Mouse (Mus musculus): ENCODE measurements around the gene Gna12. TPM values are rescaled to one million over a fixed set of nuclear protein-coding genes. Genes with fewer than 3 reads are reported as not detected.

Gene Gna12
- 9.4 and 10.9 TPM in 2 replicates for polyA plus RNA-seq (2015; fragmentation: Nextera tagmentation; extraction: Ambion mirVana)

- under 1% methylated on average over 43 of the region's 49 CpGs for WGBS
- peak within 1 kb of the TSS; percentile 91 for H3K4me3 ChIP-seq
- H3K9me3 ChIP-seq = no peaks in the 10 kb centered on the region
- peak within 1 kb of the TSS; percentile 85 for H3K27ac ChIP-seq (replicated peaks)
- peak; percentile 96 for ATAC-seq (ENCODE audit: extremely low read depth, insufficient number of reproducible peaks, low FRiP score, low TSS enrichment)
- peak within 1 kb of the TSS; percentile 94 for H3K9ac ChIP-seq
- H3K4me1 ChIP-seq = peaks cover 45% of the 10 kb centered on the region
- peak within 1 kb of the TSS; percentile 92 for H3K4me2 ChIP-seq
- no peaks in the 10 kb centered on the region for H3K27me3 ChIP-seq (replicated peaks)
- peaks cover 4% of the 10 kb centered on the region for H3K36me3 ChIP-seq
Observed at GRCm38 (mm10) chr5:140830314-140831063, at the start of gene Gna12. Gna12 (minus strand) TSS chr5:140830431.

GRCm38 (mm10) chr5:140878644-140879043, 48.4 kb upstream of the Gna12 start:
- Histone ChIP-seq H3K4me3 (no peak overlapping the region), H3K27ac (replicated peaks) (no peak overlapping the region), H3K4me2 (no peak overlapping the region), H3K36me3 (no peaks in the 10 kb centered on the region), H3K27me3 (replicated peaks) (no peaks in the 10 kb centered on the region), H3K4me1 (peaks cover 7% of the 10 kb centered on the region), H3K9me3 (no peaks in the 10 kb centered on the region), H3K9ac (no peak overlapping the region)
- WGBS = 62% methylated on average over 6 of the region's 6 CpGs
- no peak for ATAC-seq (ENCODE audit: extremely low read depth, insufficient number of reproducible peaks, low FRiP score, low TSS enrichment)

GRCm38 (mm10) chr5:140873736-140874307, 43.6 kb upstream of the Gna12 start:
- H3K27ac ChIP-seq (replicated peaks) = peak overlapping the region; percentile 39; the same call in 1 of the 2 replicates
- H3K4me1 ChIP-seq = peaks cover 30% of the 10 kb centered on the region
- no peak overlapping the region for H3K9ac ChIP-seq
- H3K4me2 ChIP-seq = peak overlapping the region; percentile 66
- WGBS = 70% methylated on average over 6 of the region's 6 CpGs
- ATAC-seq (ENCODE audit: extremely low read depth, insufficient number of reproducible peaks, low FRiP score, low TSS enrichment) = no peak
- H3K4me3 ChIP-seq = no peak overlapping the region
- peaks cover 10% of the 10 kb centered on the region; the same call in 1 of the 2 replicates for H3K27me3 ChIP-seq (replicated peaks)
- H3K9me3 ChIP-seq = no peaks in the 10 kb centered on the region
- no peaks in the 10 kb centered on the region for H3K36me3 ChIP-seq

GRCm38 (mm10) chr5:140873039-140873551, 42.9 kb upstream of the Gna12 start:
- peak overlapping the region; percentile 37 for H3K4me3 ChIP-seq
- H3K36me3 ChIP-seq = no peaks in the 10 kb centered on the region
- H3K4me1 ChIP-seq = peaks cover 30% of the 10 kb centered on the region
- H3K27me3 ChIP-seq (replicated peaks) = peaks cover 10% of the 10 kb centered on the region; the same call in 1 of the 2 replicates
- no peak for ATAC-seq (ENCODE audit: extremely low read depth, insufficient number of reproducible peaks, low FRiP score, low TSS enrichment)
- H3K9ac ChIP-seq = peak overlapping the region; percentile 69
- H3K9me3 ChIP-seq = no peaks in the 10 kb centered on the region
- peak overlapping the region; percentile 66 for H3K4me2 ChIP-seq
- WGBS = 6% methylated on average over 18 of the region's 18 CpGs
- H3K27ac ChIP-seq (replicated peaks) = peak overlapping the region; percentile 39

GRCm38 (mm10) chr5:140872532-140873038, 42.4 kb upstream of the Gna12 start:
- peaks cover 30% of the 10 kb centered on the region for H3K4me1 ChIP-seq
- peaks cover 11% of the 10 kb centered on the region; the same call in 1 of the 2 replicates for H3K27me3 ChIP-seq (replicated peaks)
- H3K9ac ChIP-seq = peak overlapping the region; percentile 69; the same call in 1 of the 2 replicates
- H3K4me2 ChIP-seq = peak overlapping the region; percentile 66
- 17% methylated on average over 11 of the region's 11 CpGs for WGBS
- H3K27ac ChIP-seq (replicated peaks) = peak overlapping the region; percentile 39; the same call in 1 of the 2 replicates
- H3K36me3 ChIP-seq = no peaks in the 10 kb centered on the region
- ATAC-seq (ENCODE audit: extremely low read depth, insufficient number of reproducible peaks, low FRiP score, low TSS enrichment) = no peak
- no peaks in the 10 kb centered on the region for H3K9me3 ChIP-seq
- H3K4me3 ChIP-seq = peak overlapping the region; percentile 37

- H3K4me1 ChIP-seq = peaks cover 30% of the 10 kb centered on the region
- no peaks in the 10 kb centered on the region for H3K9me3 ChIP-seq
- H3K27me3 ChIP-seq (replicated peaks) = peaks cover 15% of the 10 kb centered on the region; the same call in 1 of the 2 replicates
- 68% methylated on average over 6 of the region's 6 CpGs for WGBS
- H3K4me3 ChIP-seq = no peak overlapping the region
- no peak overlapping the region for H3K9ac ChIP-seq
- no peak overlapping the region for H3K27ac ChIP-seq (replicated peaks)
- H3K36me3 ChIP-seq = no peaks in the 10 kb centered on the region
- H3K4me2 ChIP-seq = no peak overlapping the region
- ATAC-seq (ENCODE audit: extremely low read depth, insufficient number of reproducible peaks, low FRiP score, low TSS enrichment) = no peak
Observed at GRCm38 (mm10) chr5:140871241-140871640, 41.0 kb upstream of the Gna12 start.

GRCm38 (mm10) chr5:140869034-140869433, 38.8 kb upstream of the Gna12 start:
- no peaks in the 10 kb centered on the region for H3K36me3 ChIP-seq
- H3K4me2 ChIP-seq = no peak overlapping the region
- no peak overlapping the region for H3K4me3 ChIP-seq
- 55% methylated on average over 2 of the region's 2 CpGs for WGBS
- H3K9ac ChIP-seq = no peak overlapping the region
- H3K27ac ChIP-seq (replicated peaks) = no peak overlapping the region
- H3K27me3 ChIP-seq (replicated peaks) = peaks cover 15% of the 10 kb centered on the region; the same call in 1 of the 2 replicates
- no peaks in the 10 kb centered on the region for H3K9me3 ChIP-seq
- H3K4me1 ChIP-seq = peaks cover 30% of the 10 kb centered on the region
- ATAC-seq (ENCODE audit: extremely low read depth, insufficient number of reproducible peaks, low FRiP score, low TSS enrichment) = no peak

- 0 out of 2 replicates have a peak, but pooled peaks cover 14% of the 10 kb centered on the region for H3K27me3 ChIP-seq (replicated peaks)
- ATAC-seq (ENCODE audit: extremely low read depth, insufficient number of reproducible peaks, low FRiP score, low TSS enrichment) = no peak
- H3K9me3 ChIP-seq = no peaks in the 10 kb centered on the region
- H3K9ac ChIP-seq = no peak overlapping the region
- no peak overlapping the region for H3K27ac ChIP-seq (replicated peaks)
- 74% methylated on average over 5 of the region's 5 CpGs for WGBS
- no peak overlapping the region for H3K4me2 ChIP-seq
- no peak overlapping the region for H3K4me3 ChIP-seq
- H3K4me1 ChIP-seq = no peaks in the 10 kb centered on the region
- H3K36me3 ChIP-seq = no peaks in the 10 kb centered on the region
Observed at GRCm38 (mm10) chr5:140859730-140860129, 29.5 kb upstream of the Gna12 start.

GRCm38 (mm10) chr5:140858335-140858734, 28.1 kb upstream of the Gna12 start:
- H3K27ac ChIP-seq (replicated peaks) = no peak overlapping the region
- no peaks in the 10 kb centered on the region for H3K4me1 ChIP-seq
- WGBS = 74% methylated on average over 3 of the region's 3 CpGs
- H3K4me2 ChIP-seq = no peak overlapping the region
- no peak overlapping the region for H3K9ac ChIP-seq
- H3K36me3 ChIP-seq = no peaks in the 10 kb centered on the region
- ATAC-seq (ENCODE audit: extremely low read depth, insufficient number of reproducible peaks, low FRiP score, low TSS enrichment) = no peak
- H3K4me3 ChIP-seq = no peak overlapping the region
- H3K9me3 ChIP-seq = no peaks in the 10 kb centered on the region
- H3K27me3 ChIP-seq (replicated peaks) = 0 out of 2 replicates have a peak, but pooled peaks cover 14% of the 10 kb centered on the region

GRCm38 (mm10) chr5:140857432-140858154, 27.4 kb upstream of the Gna12 start:
- H3K36me3 ChIP-seq = no peaks in the 10 kb centered on the region
- H3K27me3 ChIP-seq (replicated peaks) = 0 out of 2 replicates have a peak, but pooled peaks cover 14% of the 10 kb centered on the region
- H3K4me3 ChIP-seq = no peak overlapping the region
- no peak overlapping the region for H3K4me2 ChIP-seq
- WGBS = 47% methylated on average over 8 of the region's 8 CpGs
- no peaks in the 10 kb centered on the region for H3K4me1 ChIP-seq
- no peak overlapping the region for H3K9ac ChIP-seq
- ATAC-seq (ENCODE audit: extremely low read depth, insufficient number of reproducible peaks, low FRiP score, low TSS enrichment) = no peak
- no peak overlapping the region for H3K27ac ChIP-seq (replicated peaks)
- H3K9me3 ChIP-seq = no peaks in the 10 kb centered on the region

All from heart, embryonic 13.5 days (tissue).